Mouse (Mus musculus): ENCODE results near the gene Hs6st3.
"Not testable (repeated sequence)": the region's sequence is repeated elsewhere in the genome, so short reads cannot be mapped to it uniquely, and the experiment has no call there.

Gene Hs6st3

GRCm38 (mm10) chr14:119248001-119248607 lies 110.0 kb downstream of the Hs6st3 start:
- DNase-seq (ENCODE audit: low spot score), result no peak

GRCm38 (mm10) chr14:119250353-119250752 lies 112.2 kb downstream of the Hs6st3 start:
- no peak for DNase-seq (ENCODE audit: low spot score)

GRCm38 (mm10) chr14:119255396-119255795 lies 117.3 kb downstream of the Hs6st3 start:
- DNase-seq (ENCODE audit: low spot score), result no peak

GRCm38 (mm10) chr14:119257072-119257471 lies 118.9 kb downstream of the Hs6st3 start:
- no peak for DNase-seq (ENCODE audit: low spot score)

GRCm38 (mm10) chr14:119260176-119260962 lies 122.2 kb downstream of the Hs6st3 start:
- DNase-seq (ENCODE audit: low spot score), result no peak

GRCm38 (mm10) chr14:119266334-119266733 lies 128.2 kb downstream of the Hs6st3 start:
- no peak for DNase-seq (ENCODE audit: low spot score)

- DNase-seq (ENCODE audit: low spot score), result no peak
Measured at GRCm38 (mm10) chr14:119273088-119273487, 134.9 kb downstream of the Hs6st3 start.

- not testable (repeated sequence) for DNase-seq (ENCODE audit: low spot score)
Measured at GRCm38 (mm10) chr14:119278156-119278555, 140.0 kb downstream of the Hs6st3 start.

- DNase-seq (ENCODE audit: low spot score), result no peak
Measured at GRCm38 (mm10) chr14:119283951-119284350, 145.8 kb downstream of the Hs6st3 start.

- no peak for DNase-seq (ENCODE audit: low spot score)
Measured at GRCm38 (mm10) chr14:119289668-119290067, 151.5 kb downstream of the Hs6st3 start.

GRCm38 (mm10) chr14:119294071-119294470 lies 155.9 kb downstream of the Hs6st3 start:
- DNase-seq (ENCODE audit: low spot score), result no peak

- no peak for DNase-seq (ENCODE audit: low spot score)
Measured at GRCm38 (mm10) chr14:119306461-119306860, 168.3 kb downstream of the Hs6st3 start.

GRCm38 (mm10) chr14:119318379-119318778 lies 180.2 kb downstream of the Hs6st3 start:
- no peak for DNase-seq (ENCODE audit: low spot score)

GRCm38 (mm10) chr14:119347236-119347635 lies 209.1 kb downstream of the Hs6st3 start:
- DNase-seq (ENCODE audit: low spot score), result no peak

- DNase-seq (ENCODE audit: low spot score), result no peak
Measured at GRCm38 (mm10) chr14:119361414-119361813, 223.3 kb downstream of the Hs6st3 start.

GRCm38 (mm10) chr14:119367866-119368425 lies 229.8 kb downstream of the Hs6st3 start:
- DNase-seq (ENCODE audit: low spot score), result no peak

- no peak for DNase-seq (ENCODE audit: low spot score)
Measured at GRCm38 (mm10) chr14:119369274-119369673, 231.1 kb downstream of the Hs6st3 start.

GRCm38 (mm10) chr14:119370013-119370412 lies 231.9 kb downstream of the Hs6st3 start:
- DNase-seq (ENCODE audit: low spot score), result no peak

GRCm38 (mm10) chr14:119379303-119379702 lies 241.2 kb downstream of the Hs6st3 start:
- no peak for DNase-seq (ENCODE audit: low spot score)

GRCm38 (mm10) chr14:119401618-119402017 lies 263.5 kb downstream of the Hs6st3 start:
- no peak for DNase-seq (ENCODE audit: low spot score)

GRCm38 (mm10) chr14:119409334-119410050 lies 271.4 kb downstream of the Hs6st3 start:
- DNase-seq (ENCODE audit: low spot score), result no peak

- DNase-seq (ENCODE audit: low spot score), result no peak
Measured at GRCm38 (mm10) chr14:119422894-119423293, 284.8 kb downstream of the Hs6st3 start.

- peak; percentile 17 for DNase-seq (ENCODE audit: low spot score)
Measured at GRCm38 (mm10) chr14:119450471-119450870, 312.3 kb downstream of the Hs6st3 start.
